Mouse (Mus musculus): ENCODE results near the gene Tex14. TPM values are rescaled to one million over a fixed set of nuclear protein-coding genes. Genes with fewer than 3 reads are reported as not detected.

Tex14 gene
- polyA plus RNA-seq, 1 experiment, result 0.55 TPM

DNA sequence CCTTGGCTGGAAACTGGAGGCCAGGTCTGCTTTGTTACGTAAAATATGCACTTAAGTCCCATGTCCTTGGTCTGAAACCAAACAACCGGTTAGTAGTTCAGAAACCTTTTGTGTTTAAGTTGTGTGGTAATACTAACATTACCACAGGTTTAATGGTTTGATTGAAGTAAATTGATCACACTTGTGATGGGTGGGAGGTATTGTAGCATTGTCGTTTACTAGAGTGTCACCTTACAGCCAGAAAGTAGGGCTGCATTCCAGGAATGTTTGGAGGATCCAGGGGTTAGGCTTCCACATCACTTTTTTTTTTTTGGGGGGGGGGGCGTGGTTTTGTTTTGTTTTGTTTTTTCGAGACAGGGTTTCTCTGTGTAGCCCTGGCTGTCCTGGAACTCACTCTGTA, 11.3 kb downstream of the Tex14 start:
- Histone ChIP-seq H3K36me3 (ENCODE audit: control insufficient read depth, insufficient read depth, low read length) (no peaks in the 10 kb centered on the region), H3K27ac (ENCODE audit: control insufficient read depth, insufficient read depth, low read length) (no peak overlapping the region), H3K27me3 (ENCODE audit: control insufficient read depth, insufficient read depth, low read length) (no peaks in the 10 kb centered on the region), H3K4me3 (ENCODE audit: control insufficient read depth, insufficient read depth, low read length) (no peak overlapping the region), H3K4me1 (replicated peaks; ENCODE audit: control insufficient read depth, insufficient read depth, low read length) (no peaks in the 10 kb centered on the region)
- TF ChIP-seq POLR2A (IDR thresholded peaks at IDR 0.05; ENCODE audit: control insufficient read depth, extremely low read depth, insufficient read depth, low read length, poor library complexity) (no peak), CTCF (IDR thresholded peaks at IDR 0.05; ENCODE audit: borderline replicate concordance, control insufficient read depth, extremely low read depth, insufficient read depth, low read length, poor library complexity) (no peak)
- no peak for DNase-seq
- 92% methylated on average over 5 of the region's 5 CpGs for WGBS

DNA sequence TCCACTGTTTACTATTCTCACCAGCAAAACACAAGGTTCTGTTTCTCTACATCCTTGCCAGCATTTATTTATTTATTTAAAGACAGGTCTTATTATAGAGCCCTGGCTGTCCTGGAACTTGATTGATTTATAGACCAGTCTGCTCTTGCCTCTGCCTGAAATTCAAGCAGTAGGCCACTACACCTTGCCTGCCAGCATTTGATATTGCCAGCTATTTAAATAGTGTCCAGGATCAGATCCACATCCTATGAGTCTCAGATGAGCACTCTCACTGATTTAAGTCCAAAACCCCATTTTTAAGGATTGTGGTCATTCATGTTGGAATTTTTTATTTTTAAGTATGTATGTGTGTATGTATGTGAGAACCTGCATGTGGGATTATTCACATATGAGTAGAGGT, 16.0 kb downstream of the Tex14 start:
- no peak for DNase-seq
- TF ChIP-seq CTCF (IDR thresholded peaks at IDR 0.05; ENCODE audit: borderline replicate concordance, control insufficient read depth, extremely low read depth, insufficient read depth, low read length, poor library complexity) (no peak), POLR2A (IDR thresholded peaks at IDR 0.05; ENCODE audit: control insufficient read depth, extremely low read depth, insufficient read depth, low read length, poor library complexity) (no peak)
- Histone ChIP-seq H3K4me3 (ENCODE audit: control insufficient read depth, insufficient read depth, low read length) (no peak overlapping the region), H3K27me3 (ENCODE audit: control insufficient read depth, insufficient read depth, low read length) (no peaks in the 10 kb centered on the region), H3K27ac (ENCODE audit: control insufficient read depth, insufficient read depth, low read length) (no peak overlapping the region), H3K4me1 (replicated peaks; ENCODE audit: control insufficient read depth, insufficient read depth, low read length) (peaks cover 7% of the 10 kb centered on the region), H3K36me3 (ENCODE audit: control insufficient read depth, insufficient read depth, low read length) (no peaks in the 10 kb centered on the region)

DNA sequence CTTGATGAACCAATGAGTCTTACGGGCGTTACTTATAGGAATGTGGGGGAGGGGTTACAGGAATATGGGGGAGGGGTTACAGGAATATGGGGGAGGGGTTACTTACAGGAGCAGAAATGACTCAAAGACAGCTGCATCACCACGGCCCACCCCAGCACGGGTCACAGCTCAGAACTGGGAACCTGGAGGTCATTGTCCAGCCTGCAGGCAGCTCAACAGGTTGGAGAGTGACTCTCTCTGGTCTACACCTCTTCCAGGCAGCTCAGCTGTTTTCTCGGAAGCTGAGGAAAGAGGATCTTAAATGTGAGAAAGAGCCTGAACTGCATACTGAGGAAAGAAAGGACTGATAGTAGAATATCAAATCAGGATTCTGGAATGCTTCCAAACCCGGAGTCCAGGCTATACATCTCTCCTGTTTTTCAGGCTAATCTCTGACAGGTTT, 16.9 kb downstream of the Tex14 start:
- no peaks in the 10 kb centered on the region for H3K27me3 ChIP-seq (ENCODE audit: control insufficient read depth, insufficient read depth, low read length)
- H3K4me1 ChIP-seq (replicated peaks; ENCODE audit: control insufficient read depth, insufficient read depth, low read length), result peaks cover 7% of the 10 kb centered on the region
- no peaks in the 10 kb centered on the region for H3K36me3 ChIP-seq (ENCODE audit: control insufficient read depth, insufficient read depth, low read length)
- 33% methylated on average over 6 of the region's 6 CpGs for WGBS
- DNase-seq, result peak; percentile 24
- H3K27ac ChIP-seq (ENCODE audit: control insufficient read depth, insufficient read depth, low read length), result peak overlapping the region; percentile 13; the same call in 1 of the 2 replicates
- no peak overlapping the region for H3K4me3 ChIP-seq (ENCODE audit: control insufficient read depth, insufficient read depth, low read length)
- TF ChIP-seq CTCF (IDR thresholded peaks at IDR 0.05; ENCODE audit: borderline replicate concordance, control insufficient read depth, extremely low read depth, insufficient read depth, low read length, poor library complexity) (no peak), POLR2A (IDR thresholded peaks at IDR 0.05; ENCODE audit: control insufficient read depth, extremely low read depth, insufficient read depth, low read length, poor library complexity) (no peak)

DNA sequence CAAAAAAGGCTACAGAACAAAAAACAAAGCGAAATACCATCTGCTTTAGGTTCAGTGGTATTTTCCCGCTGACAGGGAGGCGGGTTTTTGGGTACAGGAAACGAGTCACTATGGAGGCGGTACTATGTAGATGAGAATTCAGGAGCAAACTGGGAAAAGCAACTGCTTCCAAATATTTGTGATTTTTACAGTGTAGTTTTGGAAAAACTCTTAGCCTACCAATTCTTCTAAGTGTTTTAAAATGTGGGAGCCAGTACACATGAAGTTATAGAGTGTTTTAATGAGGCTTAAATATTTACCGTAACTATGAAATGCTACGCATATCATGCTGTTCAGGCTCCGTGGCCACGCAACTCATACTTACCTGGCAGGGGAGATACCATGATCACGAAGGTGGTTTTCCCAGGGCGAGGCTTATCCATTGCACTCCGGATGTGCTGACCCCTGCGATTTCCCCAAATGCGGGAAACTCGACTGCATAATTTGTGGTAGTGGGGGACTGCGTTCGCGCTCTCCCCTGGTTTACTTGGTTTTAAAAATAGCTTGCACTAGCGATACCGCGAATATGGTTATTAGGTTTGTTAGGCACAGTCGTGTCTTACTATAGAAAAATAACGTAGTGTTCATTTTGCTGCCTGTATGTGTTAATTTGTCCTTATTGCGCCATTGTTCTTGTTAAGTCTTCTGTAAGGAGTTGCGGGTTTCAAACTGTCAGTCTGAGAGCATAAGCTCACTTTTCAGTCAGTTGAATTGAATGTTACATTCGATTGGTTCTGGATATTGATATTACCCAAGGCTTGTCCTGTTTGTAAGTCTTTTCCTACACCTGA, 17.9 kb downstream of the Tex14 start:
- Histone ChIP-seq H3K4me3 (ENCODE audit: control insufficient read depth, insufficient read depth, low read length) (no peak overlapping the region), H3K27me3 (ENCODE audit: control insufficient read depth, insufficient read depth, low read length) (no peaks in the 10 kb centered on the region), H3K4me1 (replicated peaks; ENCODE audit: control insufficient read depth, insufficient read depth, low read length) (peaks cover 7% of the 10 kb centered on the region), H3K27ac (ENCODE audit: control insufficient read depth, insufficient read depth, low read length) (peak overlapping the region; percentile 13; the same call in 1 of the 2 replicates), H3K36me3 (ENCODE audit: control insufficient read depth, insufficient read depth, low read length) (no peaks in the 10 kb centered on the region)
- DNase-seq, result peak; percentile 83
- under 1% methylated on average over 26 of the region's 26 CpGs for WGBS
- no peak for TF ChIP-seq CTCF (IDR thresholded peaks at IDR 0.05; ENCODE audit: borderline replicate concordance, control insufficient read depth, extremely low read depth, insufficient read depth, low read length, poor library complexity)
- TF ChIP-seq POLR2A (IDR thresholded peaks at IDR 0.05; ENCODE audit: control insufficient read depth, extremely low read depth, insufficient read depth, low read length, poor library complexity), result peak; percentile 96

DNA sequence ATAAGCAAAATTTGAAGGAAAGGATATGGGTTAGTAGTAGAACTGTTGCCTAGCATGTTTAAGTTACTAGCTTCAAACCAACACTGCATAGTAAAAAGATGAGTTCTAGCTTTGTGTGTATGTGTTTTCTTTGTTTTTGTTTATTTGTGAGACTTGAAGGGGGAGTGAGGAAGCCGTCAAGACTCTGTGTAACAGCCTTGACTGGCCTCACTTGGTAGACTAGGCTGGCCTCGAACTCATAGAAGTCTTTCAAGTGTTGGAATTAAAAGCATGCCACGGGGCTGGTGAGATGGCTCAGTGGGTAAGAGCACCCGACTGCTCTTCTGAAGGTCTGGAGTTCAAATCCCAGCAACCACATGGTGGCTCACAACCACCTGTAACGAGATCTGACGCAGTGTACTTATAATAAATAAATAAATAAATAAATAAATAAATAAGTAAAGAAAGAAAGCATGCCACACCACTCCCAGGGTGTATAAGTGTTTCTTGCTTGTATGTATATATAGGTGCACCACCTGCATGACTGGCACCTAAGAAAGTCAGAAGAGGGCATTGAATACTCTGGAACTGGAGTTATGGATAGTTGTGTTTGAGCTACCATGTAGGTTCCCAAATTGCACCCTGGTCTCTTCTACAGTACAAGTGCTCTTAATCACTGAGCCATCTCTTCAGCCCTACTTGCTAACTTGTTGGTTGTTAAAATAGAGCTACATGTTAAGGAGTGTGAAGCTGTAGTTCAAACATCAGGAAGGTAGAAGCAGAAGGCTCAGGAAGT, 18.9 kb downstream of the Tex14 start:
- Histone ChIP-seq H3K4me3 (ENCODE audit: control insufficient read depth, insufficient read depth, low read length) (no peak overlapping the region), H3K36me3 (ENCODE audit: control insufficient read depth, insufficient read depth, low read length) (no peaks in the 10 kb centered on the region), H3K27me3 (ENCODE audit: control insufficient read depth, insufficient read depth, low read length) (no peaks in the 10 kb centered on the region), H3K4me1 (replicated peaks; ENCODE audit: control insufficient read depth, insufficient read depth, low read length) (peaks cover 7% of the 10 kb centered on the region), H3K27ac (ENCODE audit: control insufficient read depth, insufficient read depth, low read length) (peak overlapping the region; percentile 34; the same call in 1 of the 2 replicates)
- WGBS, result 41% methylated on average over 6 of the region's 6 CpGs
- no peak for TF ChIP-seq POLR2A (IDR thresholded peaks at IDR 0.05; ENCODE audit: control insufficient read depth, extremely low read depth, insufficient read depth, low read length, poor library complexity)
- no peak for TF ChIP-seq CTCF (IDR thresholded peaks at IDR 0.05; ENCODE audit: borderline replicate concordance, control insufficient read depth, extremely low read depth, insufficient read depth, low read length, poor library complexity)
- DNase-seq, result no peak

DNA sequence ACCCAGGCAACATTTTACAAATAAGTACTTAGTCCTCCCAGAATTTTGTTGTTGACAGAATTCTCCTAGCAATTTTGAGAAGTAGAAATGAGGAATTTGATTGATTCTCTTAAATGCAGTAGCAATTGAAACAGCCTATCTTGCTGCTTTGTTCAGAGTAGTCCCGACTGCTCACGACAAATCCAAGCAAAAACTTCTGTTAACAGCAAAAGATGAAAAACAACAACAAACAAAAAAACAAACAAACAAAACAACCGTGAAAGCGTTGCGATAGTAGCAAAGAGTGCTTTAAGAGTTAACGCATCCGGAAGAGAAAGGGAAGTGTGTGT, 21.2 kb downstream of the Tex14 start:
- WGBS, result 0% methylated on average over 7 of the region's 7 CpGs
- no peak overlapping the region for H3K27ac ChIP-seq (ENCODE audit: control insufficient read depth, insufficient read depth, low read length)
- DNase-seq, result no peak
- H3K36me3 ChIP-seq (ENCODE audit: control insufficient read depth, insufficient read depth, low read length), result no peaks in the 10 kb centered on the region
- TF ChIP-seq POLR2A (IDR thresholded peaks at IDR 0.05; ENCODE audit: control insufficient read depth, extremely low read depth, insufficient read depth, low read length, poor library complexity) (no peak), CTCF (IDR thresholded peaks at IDR 0.05; ENCODE audit: borderline replicate concordance, control insufficient read depth, extremely low read depth, insufficient read depth, low read length, poor library complexity) (no peak)
- H3K4me3 ChIP-seq (ENCODE audit: control insufficient read depth, insufficient read depth, low read length), result no peak overlapping the region
- peaks cover 7% of the 10 kb centered on the region for H3K4me1 ChIP-seq (replicated peaks; ENCODE audit: control insufficient read depth, insufficient read depth, low read length)
- H3K27me3 ChIP-seq (ENCODE audit: control insufficient read depth, insufficient read depth, low read length), result no peaks in the 10 kb centered on the region

Data from thymus, adult 2 months (tissue).